Mouse (Mus musculus) heart, embryonic 13.5 days (tissue): Measurements from ENCODE around the gene Tex14. TPM values are rescaled to one million over a fixed set of nuclear protein-coding genes. Genes with fewer than 3 reads are reported as not detected.

Experiments used
- ATAC-seq: fragments of 200-750 bp; cut with Nextera tagmentation; 2 replicates; pipeline ENCODE4 v1.8.0; 2017; ENCODE audit warnings: moderate TSS enrichment; ENCODE audit not compliant: insufficient number of reproducible peaks, low FRiP score, low TSS enrichment; ENCODE audit errors: extremely low read depth
- H3K27ac ChIP-seq: fragments of 300-500 bp; sonication (generic); replicated peaks from 2 replicates; pipeline ENCODE4 v1.5.1; 2015; ENCODE audit warnings: moderate library complexity, mild to moderate bottlenecking, inconsistent platforms
- H3K27me3 ChIP-seq: fragments of 300-500 bp; sonication (generic); replicated peaks from 2 replicates; pipeline ENCODE4 v1.6.1; 2015; ENCODE audit warnings: mild to moderate bottlenecking, inconsistent platforms
- H3K36me3 ChIP-seq: fragments of 300-500 bp; sonication (generic); 2 replicates; pipeline ENCODE4 v1.6.1; 2015; ENCODE audit warnings: mild to moderate bottlenecking, inconsistent platforms
- H3K4me1 ChIP-seq: fragments of 300-500 bp; sonication (generic); 2 replicates; pipeline ENCODE4 v1.6.1; 2015; ENCODE audit warnings: inconsistent platforms
- H3K4me2 ChIP-seq: fragments of 300-500 bp; sonication (generic); 2 replicates; pipeline ENCODE4 v1.6.1; 2015; ENCODE audit warnings: inconsistent platforms, mild to moderate bottlenecking, moderate library complexity
- H3K4me3 ChIP-seq: fragments of 300-500 bp; sonication (generic); 2 replicates; pipeline ENCODE4 v1.5.1; 2015; ENCODE audit warnings: moderate library complexity, mild to moderate bottlenecking, inconsistent platforms
- H3K9ac ChIP-seq: fragments of 300-500 bp; sonication (generic); 2 replicates; pipeline ENCODE4 v1.6.1; 2015; ENCODE audit warnings: inconsistent platforms, mild to moderate bottlenecking, moderate library complexity
- H3K9me3 ChIP-seq: fragments of 300-500 bp; sonication (generic); 2 replicates; pipeline ENCODE4 v1.6.1; 2016; ENCODE audit warnings: inconsistent platforms
- WGBS: fragments of 180-500 bp; shearing (Covaris S2); methylation state at CpG from one replicate; pipeline ENCODE4 v1.1.7; 2015; ENCODE audit warnings: mixed read lengths; 5-methylcytosine and 5-hydroxymethylcytosine counted together
- polyA plus RNA-seq: library from polyadenylated mRNA; unstranded; fragments of >200 nt; fragmentation: Nextera tagmentation; extraction: Ambion mirVana; gene quantifications from 2 replicates; pipeline ENCODE4 v1.2.1, GENCODE M21; 2015

The Tex14 gene
- 0.28 and 0.47 TPM in 2 replicates for polyA plus RNA-seq

- peaks cover 19% of the 10 kb centered on the region for H3K36me3 ChIP-seq
- peak within 1 kb of the TSS; percentile 66 for H3K4me3 ChIP-seq
- H3K4me1 ChIP-seq, result peaks cover 4% of the 10 kb centered on the region
- H3K27ac ChIP-seq, result peak within 1 kb of the TSS; percentile 94
- H3K9me3 ChIP-seq, result no peaks in the 10 kb centered on the region
- peak within 1 kb of the TSS; percentile 82 for H3K4me2 ChIP-seq
- 64% methylated on average over 27 of the region's 27 CpGs for whole genome bisulfite sequencing
- peak within 1 kb of the TSS; percentile 91 for H3K9ac ChIP-seq
- peak; percentile 23; the same call in 1 of the 2 replicates for ATAC-seq
- H3K27me3 ChIP-seq, result no peaks in the 10 kb centered on the region
Measured at GRCm38 (mm10) chr11:87404876-87405275, at the start of gene Tex14, which contains the start of gene Rad51c. TSS of gene Tex14 (plus strand) at chr11:87405065. TSS of gene Rad51c (minus strand) at chr11:87404954.

- Histone ChIP-seq H3K27me3 (peaks cover 26% of the 10 kb centered on the region), H3K9me3 (no peaks in the 10 kb centered on the region), H3K36me3 (no peaks in the 10 kb centered on the region), H3K4me1 (peaks cover 8% of the 10 kb centered on the region; the same call in 1 of the 2 replicates), H3K4me2 (peak overlapping the region; percentile 89), H3K27ac (0 out of 2 replicates have a peak overlapping the region, but pooled peaks have one; percentile 2), H3K4me3 (peak overlapping the region; percentile 81), H3K9ac (peak overlapping the region; percentile 84)
- 9% methylated on average over 31 of the region's 31 CpGs for WGBS
- ATAC-seq, result no peak
Measured at GRCm38 (mm10) chr11:87357317-87358300, 47.3 kb upstream of the Tex14 start.

- under 1% methylated on average over 100 of the region's 104 CpGs for WGBS
- H3K4me2 ChIP-seq, result peak within 1 kb of the TSS; percentile 89
- no peaks in the 10 kb centered on the region for H3K36me3 ChIP-seq
- peaks cover 26% of the 10 kb centered on the region for H3K27me3 ChIP-seq
- H3K9me3 ChIP-seq, result no peaks in the 10 kb centered on the region
- peak; percentile 85 for ATAC-seq
- peak within 1 kb of the TSS; percentile 84 for H3K9ac ChIP-seq
- peak within 1 kb of the TSS; percentile 39; the same call in 1 of the 2 replicates for H3K27ac ChIP-seq
- H3K4me3 ChIP-seq, result peak within 1 kb of the TSS; percentile 81
- H3K4me1 ChIP-seq, result peaks cover 8% of the 10 kb centered on the region; the same call in 1 of the 2 replicates
Measured at GRCm38 (mm10) chr11:87358331-87359261, 46.3 kb upstream of the Tex14 start, which contains the start of gene Ppm1e. TSS of gene Ppm1e (minus strand) at chr11:87359023.

DNA sequence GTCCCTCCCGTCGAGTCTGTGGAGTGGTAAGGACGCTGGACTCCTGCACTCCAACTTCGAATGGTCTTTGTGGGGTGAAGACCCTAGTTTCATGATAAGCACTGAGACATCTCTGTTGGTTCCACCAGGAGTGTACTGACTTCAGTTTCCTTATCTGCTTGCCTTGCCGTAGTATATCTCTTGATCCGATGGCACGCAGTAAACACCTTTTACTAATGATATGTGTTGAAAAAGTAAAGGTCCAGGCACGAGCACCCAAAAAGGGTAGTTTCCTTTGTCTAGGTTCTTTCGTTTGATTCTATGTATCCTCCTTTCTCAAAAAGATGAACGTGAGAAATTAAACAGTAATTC is 45.6 kb upstream of the Tex14 start:
- 11% methylated on average over 10 of the region's 10 CpGs for WGBS
- Histone ChIP-seq H3K36me3 (no peaks in the 10 kb centered on the region), H3K9ac (peak overlapping the region; percentile 84), H3K4me2 (peak overlapping the region; percentile 89), H3K27ac (0 out of 2 replicates have a peak overlapping the region, but pooled peaks have one; percentile 39), H3K9me3 (no peaks in the 10 kb centered on the region), H3K27me3 (peaks cover 26% of the 10 kb centered on the region), H3K4me1 (peaks cover 8% of the 10 kb centered on the region; the same call in 1 of the 2 replicates), H3K4me3 (peak overlapping the region; percentile 81)
- no peak for ATAC-seq

DNA sequence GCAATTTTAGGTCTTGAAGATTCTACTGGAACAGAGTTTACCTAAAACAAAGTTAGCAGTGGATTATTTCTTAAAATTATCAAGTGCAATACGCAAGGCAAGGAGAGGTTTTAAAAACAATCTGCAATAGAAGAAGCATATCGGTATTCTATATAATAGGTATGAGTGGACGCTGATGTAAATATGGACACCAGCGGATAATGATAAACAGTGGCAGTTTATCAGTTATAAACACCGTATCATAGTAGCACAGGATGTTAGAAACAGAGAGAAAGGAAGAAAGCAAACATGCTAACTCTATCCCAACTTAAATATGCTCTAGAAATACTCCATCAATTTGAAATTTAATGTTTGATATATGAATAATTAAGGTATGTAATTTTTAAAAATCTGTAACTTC is 39.7 kb upstream of the Tex14 start:
- no peaks in the 10 kb centered on the region for H3K36me3 ChIP-seq
- H3K4me3 ChIP-seq, result no peak overlapping the region
- H3K9ac ChIP-seq, result no peak overlapping the region
- WGBS, result 80% methylated on average over 5 of the region's 5 CpGs
- no peak overlapping the region for H3K27ac ChIP-seq
- no peak for ATAC-seq
- no peaks in the 10 kb centered on the region for H3K9me3 ChIP-seq
- H3K4me1 ChIP-seq, result no peaks in the 10 kb centered on the region
- no peak overlapping the region for H3K4me2 ChIP-seq
- peaks cover 11% of the 10 kb centered on the region for H3K27me3 ChIP-seq

DNA sequence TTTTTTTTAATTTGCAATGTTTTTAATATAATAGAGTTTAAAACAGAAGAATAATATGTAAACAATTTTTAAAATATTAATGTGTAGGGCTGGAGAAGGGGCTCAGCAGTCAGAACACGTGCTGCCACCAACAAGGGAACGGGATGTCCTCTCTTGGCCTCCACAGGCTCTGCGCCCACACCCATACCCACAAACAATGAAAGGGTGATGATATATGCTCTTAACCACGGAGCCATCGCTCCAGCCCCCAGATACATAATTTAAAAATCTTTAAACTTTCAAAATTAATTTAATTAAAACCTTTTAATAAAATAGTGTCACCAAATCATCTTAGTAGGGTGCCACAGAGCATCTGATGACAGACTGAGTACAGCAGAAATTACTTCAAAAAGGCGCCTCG is 37.8 kb upstream of the Tex14 start:
- no peaks in the 10 kb centered on the region for H3K4me1 ChIP-seq
- H3K36me3 ChIP-seq, result no peaks in the 10 kb centered on the region
- H3K4me3 ChIP-seq, result no peak overlapping the region
- 78% methylated on average over 7 of the region's 7 CpGs for WGBS
- H3K9me3 ChIP-seq, result no peaks in the 10 kb centered on the region
- H3K4me2 ChIP-seq, result no peak overlapping the region
- ATAC-seq, result no peak
- no peak overlapping the region for H3K27ac ChIP-seq
- H3K27me3 ChIP-seq, result no peaks in the 10 kb centered on the region
- no peak overlapping the region for H3K9ac ChIP-seq

- 72% methylated on average over 9 of the region's 9 CpGs for WGBS
- ATAC-seq, result no peak
- Histone ChIP-seq H3K9me3 (no peaks in the 10 kb centered on the region), H3K4me2 (no peak overlapping the region), H3K27ac (no peak overlapping the region), H3K36me3 (no peaks in the 10 kb centered on the region), H3K4me3 (no peak overlapping the region), H3K9ac (no peak overlapping the region), H3K4me1 (no peaks in the 10 kb centered on the region), H3K27me3 (no peaks in the 10 kb centered on the region)
Measured at GRCm38 (mm10) chr11:87367865-87368580, 36.8 kb upstream of the Tex14 start.

DNA sequence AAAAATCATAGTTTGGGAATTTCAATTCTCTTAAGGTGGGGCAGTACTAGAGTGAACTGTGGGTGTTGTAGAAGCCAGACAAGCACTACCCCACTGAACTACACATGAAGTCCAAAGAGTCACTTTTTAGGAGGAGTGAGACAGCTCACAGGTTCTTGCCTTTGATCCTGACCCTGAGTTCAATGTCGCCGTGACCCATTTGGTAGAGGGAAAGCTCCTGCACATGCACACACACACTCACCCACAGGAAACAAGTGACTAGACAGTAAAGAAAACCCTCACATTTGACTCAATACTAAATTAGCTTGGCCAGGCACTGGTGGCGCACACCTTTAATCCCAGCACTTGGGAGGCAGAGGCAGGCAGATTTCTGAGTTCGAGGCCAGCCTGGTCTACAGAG is 20.3 kb upstream of the Tex14 start:
- H3K27ac ChIP-seq, result no peak overlapping the region
- no peaks in the 10 kb centered on the region for H3K4me1 ChIP-seq
- WGBS, result 91% methylated on average over 4 of the region's 4 CpGs
- no peak overlapping the region for H3K4me3 ChIP-seq
- H3K4me2 ChIP-seq, result no peak overlapping the region
- no peaks in the 10 kb centered on the region for H3K27me3 ChIP-seq
- H3K36me3 ChIP-seq, result peaks cover 21% of the 10 kb centered on the region
- no peak for ATAC-seq
- no peaks in the 10 kb centered on the region for H3K9me3 ChIP-seq
- H3K9ac ChIP-seq, result no peak overlapping the region

DNA sequence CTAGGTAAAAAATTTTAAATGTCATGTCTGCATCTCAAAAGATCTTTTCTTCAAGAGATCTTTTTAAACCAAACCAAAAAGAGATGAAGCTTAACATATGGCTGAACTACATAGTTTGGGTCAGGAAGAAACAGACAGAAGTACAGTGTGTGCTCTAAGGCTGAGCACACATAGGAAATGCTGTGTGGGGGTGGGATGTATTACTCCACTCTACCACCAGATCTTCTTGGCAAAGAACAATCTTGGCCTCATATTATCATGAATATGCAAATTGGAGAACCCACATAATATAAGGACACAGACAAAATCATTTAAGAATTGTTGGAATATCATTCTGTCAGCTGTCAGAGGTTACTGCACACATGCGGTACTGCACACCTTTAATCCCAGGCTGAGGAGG is 19.2 kb upstream of the Tex14 start:
- no peaks in the 10 kb centered on the region for H3K27me3 ChIP-seq
- ATAC-seq, result no peak
- H3K4me1 ChIP-seq, result no peaks in the 10 kb centered on the region
- no peak overlapping the region for H3K27ac ChIP-seq
- H3K4me2 ChIP-seq, result no peak overlapping the region
- H3K36me3 ChIP-seq, result peaks cover 22% of the 10 kb centered on the region
- WGBS, result 89% methylated on average over 1 of the region's 1 CpGs
- no peak overlapping the region for H3K4me3 ChIP-seq
- H3K9me3 ChIP-seq, result no peaks in the 10 kb centered on the region
- no peak overlapping the region for H3K9ac ChIP-seq

GRCm38 (mm10) chr11:87393855-87394254 is 11.0 kb upstream of the Tex14 start:
- Histone ChIP-seq H3K27me3 (no peaks in the 10 kb centered on the region), H3K27ac (no peak overlapping the region), H3K9me3 (no peaks in the 10 kb centered on the region), H3K4me2 (no peak overlapping the region), H3K4me3 (no peak overlapping the region), H3K36me3 (peaks cover 25% of the 10 kb centered on the region), H3K4me1 (0 out of 2 replicates have a peak, but pooled peaks cover 3% of the 10 kb centered on the region), H3K9ac (no peak overlapping the region)
- WGBS, result 43% methylated on average over 1 of the region's 1 CpGs
- no peak for ATAC-seq
